Mouse (Mus musculus): ENCODE measurements around the gene Gm3667. TPM values are rescaled to one million over a fixed set of nuclear protein-coding genes. Genes with fewer than 3 reads are reported as not detected.
"Not testable (repeated sequence)": the region's sequence is repeated elsewhere in the genome, so short reads cannot be mapped to it uniquely, and the experiment has no call there.

Gm3667 gene
- 0.24 and 0.54 TPM in 2 replicates for polyA plus RNA-seq (2015; fragmentation: Nextera tagmentation; extraction: Ambion mirVana)

- not testable (repeated sequence) for ATAC-seq (ENCODE audit: low FRiP score, low TSS enrichment); H3K27me3 ChIP-seq (ENCODE audit: insufficient read depth, low read length); H3K4me1 ChIP-seq (ENCODE audit: insufficient read depth, low read length); H3K36me3 ChIP-seq (ENCODE audit: insufficient read depth, low read length); H3K9me3 ChIP-seq (ENCODE audit: low read length); H3K27ac ChIP-seq (ENCODE audit: low read length); H3K9ac ChIP-seq (replicated peaks; ENCODE audit: low read length)
- Histone ChIP-seq H3K4me2 (replicated peaks; ENCODE audit: low read depth, low read length) (peak within 1 kb of the TSS; percentile 55), H3K4me3 (ENCODE audit: low read length) (peak within 1 kb of the TSS; percentile 41)
- 0% methylated on average over 8 of the region's 43 CpGs for WGBS
Measured at GRCm38 (mm10) chr14:6889521-6890012, at the start of gene Gm3667. TSS of gene Gm3667 (minus strand) at chr14:6889962.

GRCm38 (mm10) chr14:6899881-6900280, 10.1 kb upstream of the Gm3667 start:
- not testable (repeated sequence) for H3K27me3 ChIP-seq (ENCODE audit: insufficient read depth, low read length); H3K9me3 ChIP-seq (ENCODE audit: low read length)
- WGBS, result 94% methylated on average over 15 of the region's 24 CpGs

GRCm38 (mm10) chr14:6888811-6889210, 951 bp downstream of the Gm3667 start:
- ATAC-seq (ENCODE audit: low FRiP score, low TSS enrichment); H3K36me3 ChIP-seq (ENCODE audit: insufficient read depth, low read length); H3K9me3 ChIP-seq (ENCODE audit: low read length); H3K4me3 ChIP-seq (ENCODE audit: low read length); H3K27ac ChIP-seq (ENCODE audit: low read length); H3K9ac ChIP-seq (replicated peaks; ENCODE audit: low read length); H3K27me3 ChIP-seq (ENCODE audit: insufficient read depth, low read length); H3K4me1 ChIP-seq (ENCODE audit: insufficient read depth, low read length): not testable (repeated sequence)
- peak overlapping the region; percentile 55; the same call in 1 of the 2 replicates for H3K4me2 ChIP-seq (replicated peaks; ENCODE audit: low read depth, low read length)
- 14% methylated on average over 2 of the region's 5 CpGs for WGBS

More at GRCm38 (mm10) chr14:6899881-6900280, 10.1 kb upstream of the Gm3667 start:
- not testable (repeated sequence) for H3K4me3 ChIP-seq (ENCODE audit: low read length); H3K27ac ChIP-seq (ENCODE audit: low read length); H3K4me1 ChIP-seq (ENCODE audit: insufficient read depth, low read length); H3K36me3 ChIP-seq (ENCODE audit: insufficient read depth, low read length); H3K9ac ChIP-seq (replicated peaks; ENCODE audit: low read length); H3K4me2 ChIP-seq (replicated peaks; ENCODE audit: low read depth, low read length); ATAC-seq (ENCODE audit: low FRiP score, low TSS enrichment)

GRCm38 (mm10) chr14:6840211-6840610, 49.6 kb downstream of the Gm3667 start, which contains the start of gene Gm3642:
TSS of gene Gm3642 (minus strand) at chr14:6840311.
- not testable (repeated sequence) for H3K4me1 ChIP-seq (ENCODE audit: insufficient read depth, low read length); H3K9me3 ChIP-seq (ENCODE audit: low read length); H3K4me2 ChIP-seq (replicated peaks; ENCODE audit: low read depth, low read length); ATAC-seq (ENCODE audit: low FRiP score, low TSS enrichment); H3K27me3 ChIP-seq (ENCODE audit: insufficient read depth, low read length); H3K4me3 ChIP-seq (ENCODE audit: low read length); H3K27ac ChIP-seq (ENCODE audit: low read length); H3K9ac ChIP-seq (replicated peaks; ENCODE audit: low read length); H3K36me3 ChIP-seq (ENCODE audit: insufficient read depth, low read length)
- WGBS, result no CpG with 5 or more reads among the region's 3 CpGs

- not testable (repeated sequence) for H3K27ac ChIP-seq (ENCODE audit: low read length); H3K36me3 ChIP-seq (ENCODE audit: insufficient read depth, low read length); ATAC-seq (ENCODE audit: low FRiP score, low TSS enrichment); H3K4me3 ChIP-seq (ENCODE audit: low read length); H3K9ac ChIP-seq (replicated peaks; ENCODE audit: low read length); H3K4me2 ChIP-seq (replicated peaks; ENCODE audit: low read depth, low read length); H3K27me3 ChIP-seq (ENCODE audit: insufficient read depth, low read length); H3K9me3 ChIP-seq (ENCODE audit: low read length); H3K4me1 ChIP-seq (ENCODE audit: insufficient read depth, low read length)
- 79% methylated on average over 3 of the region's 3 CpGs for WGBS
Measured at GRCm38 (mm10) chr14:6823297-6823696, 66.5 kb downstream of the Gm3667 start.

Other genes starting within 250 kb of the Gm3667 start
- gene Gm10251, start 205.8 kb downstream of the Gm3667 start, polyA plus RNA-seq (2015; fragmentation: Nextera tagmentation; extraction: Ambion mirVana), result 0.22 TPM in 1 of 2 replicates, not detected in the other
- not detected in 2 replicates for gene Gm8050, start 169.7 kb downstream of the Gm3667 start, polyA plus RNA-seq (2015; fragmentation: Nextera tagmentation; extraction: Ambion mirVana)
- gene Gm3636, start 147.6 kb downstream of the Gm3667 start, polyA plus RNA-seq (2015; fragmentation: Nextera tagmentation; extraction: Ambion mirVana), result 2.6 and 2.7 TPM in 2 replicates
- not detected in 2 replicates for gene Gm8362, start 115.6 kb downstream of the Gm3667 start, polyA plus RNA-seq (2015; fragmentation: Nextera tagmentation; extraction: Ambion mirVana)
- not detected in 2 replicates for gene Gm3642, start 49.7 kb downstream of the Gm3667 start, polyA plus RNA-seq (2015; fragmentation: Nextera tagmentation; extraction: Ambion mirVana)
- not detected in 2 replicates for gene Gm6356, start 83.9 kb upstream of the Gm3667 start, polyA plus RNA-seq (2015; fragmentation: Nextera tagmentation; extraction: Ambion mirVana)
- gene Gm10406, start 137.5 kb upstream of the Gm3667 start, polyA plus RNA-seq (2015; fragmentation: Nextera tagmentation; extraction: Ambion mirVana), result 0.57 and 0.64 TPM in 2 replicates
- gene Gm3685, start 155.0 kb upstream of the Gm3667 start, polyA plus RNA-seq (2015; fragmentation: Nextera tagmentation; extraction: Ambion mirVana), result not detected in 2 replicates
- 0.55 and 1.00 TPM in 2 replicates for gene Gm3696, start 210.7 kb upstream of the Gm3667 start, polyA plus RNA-seq (2015; fragmentation: Nextera tagmentation; extraction: Ambion mirVana)
- not detected in 2 replicates for gene Gm6676, start 235.4 kb upstream of the Gm3667 start, polyA plus RNA-seq (2015; fragmentation: Nextera tagmentation; extraction: Ambion mirVana)